Mouse (Mus musculus) spleen, adult 2 months (tissue): ENCODE measurements around the gene Ucp3.

Source experiments
- CTCF ChIP-seq: fragments of 200-500 bp; IDR thresholded peaks from 2 replicates; pipeline ENCODE4 v1.5.1; 2011; ENCODE audit warnings: mild to moderate bottlenecking, inconsistent platforms; ENCODE audit not compliant: insufficient read depth, insufficient read length, insufficient replicate concordance; ENCODE audit errors: extremely low read depth
- POLR2A ChIP-seq: fragments of 200-500 bp; IDR thresholded peaks from 2 replicates; pipeline ENCODE4 v1.6.1; 2011; ENCODE audit warnings: low read depth, low read length, inconsistent platforms

DNA sequence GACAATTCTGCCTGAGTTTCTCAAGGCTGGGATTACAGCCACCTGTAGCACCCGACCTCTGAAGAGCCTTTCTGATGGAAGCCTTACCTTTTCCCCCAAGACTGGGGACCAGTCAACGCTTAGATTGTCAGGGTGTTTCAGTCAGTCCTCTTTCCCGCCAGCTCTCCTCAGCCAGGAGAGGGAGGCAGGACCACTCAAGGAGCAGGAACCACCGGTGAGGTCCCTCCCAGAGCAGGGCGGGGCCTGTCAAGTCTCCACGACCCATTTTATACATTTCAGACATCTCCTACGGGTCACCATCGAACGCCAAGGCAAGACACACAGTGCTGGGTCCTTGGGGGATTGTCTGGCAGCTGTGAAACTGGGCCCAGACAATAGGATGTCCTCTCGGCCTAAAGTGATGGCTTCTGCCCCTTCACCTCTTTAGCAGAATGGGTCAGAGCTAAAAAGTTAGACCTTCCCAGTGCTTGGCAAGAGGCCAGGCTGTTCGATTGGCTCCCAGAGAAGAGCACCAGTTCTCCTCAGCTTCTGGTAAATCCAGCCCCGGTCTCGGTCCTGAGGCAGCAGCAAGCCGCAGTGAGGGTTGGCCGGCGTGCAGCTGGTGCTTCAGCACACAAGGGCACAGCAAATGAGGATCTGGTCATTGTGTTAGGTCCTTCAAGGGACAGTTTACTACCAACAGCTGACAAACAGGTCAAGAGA is 27.6 kb downstream of the Ucp3 start:
- no peak for TF ChIP-seq POLR2A
- TF ChIP-seq CTCF, result no peak
